ENCODE assay signal across 10 mouse cellular contexts in genomic region chr4:138272011-138272997, GRCm38 (mm10). TPM values are rescaled to one million over a fixed set of nuclear protein-coding genes. Genes with fewer than 3 reads are reported as not detected.
DNase-seq lines count a peak whose midpoint lies in the region; ATAC-seq lines count a peak whose summit lies in the region.
"Had no signal": no experiment of that assay in that cellular context is flagged by ENCODE, and none has a peak within 500 bp of the region (broad histone marks: within the 10 kb centered on the region; RNA-seq: fewer than 3 reads in every experiment).

No protein-coding gene starts in this region.

- DNase-seq in heart, adult 11 months, result peak; percentile 94
- peak; percentile 79 for DNase-seq in NIH3T3 (ENCODE audit: low read depth)
- DNase-seq in heart, postnatal 10 days, result peak; percentile 59
- no peak for DNase-seq in adrenal gland, adult (ENCODE audit: inconsistent age in 2 of 2, low spot score in 1 of 2)
- DNase-seq in thymus, adult 18-20 months, result no peak
- DNase-seq: liver, embryonic 13.5 days had no signal

- H3K9ac ChIP-seq in heart, embryonic 12.5 days, result no peak overlapping the region
- H3K9ac ChIP-seq in lung, embryonic 15.5 days, result no peak overlapping the region
- H3K9ac ChIP-seq: embryonic facial prominence, embryonic 13.5 days; liver, embryonic 13.5 days had no signal

- no peak overlapping the region for H3K4me3 ChIP-seq in heart, embryonic 12.5 days
- no peak overlapping the region for H3K4me3 ChIP-seq in lung, embryonic 15.5 days
- H3K4me3 ChIP-seq: embryonic facial prominence, embryonic 13.5 days; liver, embryonic 13.5 days had no signal

- peaks cover 34% of the 10 kb centered on the region for H3K27me3 ChIP-seq in heart, embryonic 12.5 days (replicated peaks)
- no peaks in the 10 kb centered on the region for H3K27me3 ChIP-seq in lung, embryonic 15.5 days
- H3K27me3 ChIP-seq: embryonic facial prominence, embryonic 13.5 days had no signal

- H3K9me3 ChIP-seq in heart, embryonic 12.5 days (replicated peaks), result peaks cover 2% of the 10 kb centered on the region
- no peaks in the 10 kb centered on the region for H3K9me3 ChIP-seq in lung, embryonic 15.5 days
- H3K9me3 ChIP-seq: embryonic facial prominence, embryonic 13.5 days; liver, embryonic 13.5 days had no signal

- H3K4me2 ChIP-seq in heart, embryonic 12.5 days, result no peak overlapping the region
- H3K4me2 ChIP-seq in lung, embryonic 15.5 days, result no peak overlapping the region
- H3K4me2 ChIP-seq: embryonic facial prominence, embryonic 13.5 days; liver, embryonic 13.5 days had no signal

- H3K36me3 ChIP-seq in heart, embryonic 12.5 days, result no peaks in the 10 kb centered on the region
- H3K36me3 ChIP-seq in lung, embryonic 15.5 days, result no peaks in the 10 kb centered on the region
- H3K36me3 ChIP-seq: embryonic facial prominence, embryonic 13.5 days; liver, embryonic 13.5 days had no signal

- intact Hi-C loops in heart, postnatal 10 days (cut with DNase I), result no loop called here

- WGBS in heart, embryonic 12.5 days, result 54% methylated on average over 14 of the region's 14 CpGs
- whole genome bisulfite sequencing in lung, embryonic 15.5 days, result 37% methylated on average over 14 of the region's 14 CpGs

- ATAC-seq in heart, embryonic 12.5 days (ENCODE audit: insufficient number of reproducible peaks, low FRiP score), result no peak
- peak; percentile 94 for ATAC-seq in lung, embryonic 15.5 days (ENCODE audit: borderline replicate concordance, extremely low read depth, low FRiP score, low TSS enrichment)
- no peak for ATAC-seq in granulocyte monocyte progenitor cell, adult 5-6 weeks (replicated peaks; ENCODE audit: poor library complexity, severe bottlenecking)

- peaks cover 8% of the 10 kb centered on the region; the same call in 1 of the 2 replicates for H3K4me1 ChIP-seq in heart, embryonic 12.5 days (replicated peaks)
- peaks cover 18% of the 10 kb centered on the region for H3K4me1 ChIP-seq in lung, embryonic 15.5 days
- H3K4me1 ChIP-seq: liver, embryonic 13.5 days had no signal

- no peak overlapping the region for H3K27ac ChIP-seq in heart, embryonic 12.5 days (ENCODE audit: poor library complexity, severe bottlenecking)
- peak overlapping the region; percentile 73 for H3K27ac ChIP-seq in lung, embryonic 15.5 days
- H3K27ac ChIP-seq: embryonic facial prominence, embryonic 13.5 days; liver, embryonic 13.5 days had no signal

RNA-seq across cellular contexts. Expression of gene Kif17, which starts 22.1 kb away (rescaled TPM):
- polyA plus RNA-seq in heart, embryonic 12.5 days (2016; fragmentation: Nextera tagmentation; extraction: Ambion mirVana), result 0.44 and 0.52 TPM in 2 replicates
- total RNA-seq in heart, postnatal 10 days (2021), result under 1 TPM in 1 of 2 experiments, not detected in 1; 0.17 TPM
- 3.0 and 3.9 TPM in 2 replicates for polyA plus RNA-seq in lung, embryonic 15.5 days (2015; fragmentation: Nextera tagmentation; extraction: Ambion mirVana)
- 8.1 and 10.6 TPM in 2 replicates for total RNA-seq in granulocyte monocyte progenitor cell, adult 5-6 weeks (2014; fragmentation: Nextera tagmentation)
- 6.0 and 8.9 TPM in 2 replicates for total RNA-seq in granulocyte monocyte progenitor cell, adult 5-6 weeks (2017)

RNA-seq across cellular contexts. Expression of gene Sh2d5, which starts 22.1 kb away (rescaled TPM):
- polyA plus RNA-seq in heart, embryonic 12.5 days (2016; fragmentation: Nextera tagmentation; extraction: Ambion mirVana), result 0.31 and 0.41 TPM in 2 replicates
- under 1 TPM; 0.17 TPM for total RNA-seq in heart, postnatal 10 days (2021)
- 0.27 and 0.35 TPM in 2 replicates for polyA plus RNA-seq in lung, embryonic 15.5 days (2015; fragmentation: Nextera tagmentation; extraction: Ambion mirVana)
- total RNA-seq in granulocyte monocyte progenitor cell, adult 5-6 weeks (2014; fragmentation: Nextera tagmentation), result 29.1 and 42.7 TPM in 2 replicates
- total RNA-seq in granulocyte monocyte progenitor cell, adult 5-6 weeks (2017), result 18.8 and 27.7 TPM in 2 replicates

RNA-seq across cellular contexts. Expression of gene Ddost, which starts 32.2 kb away (rescaled TPM):
- polyA plus RNA-seq in heart, embryonic 12.5 days (2016; fragmentation: Nextera tagmentation; extraction: Ambion mirVana), result 316 and 318 TPM in 2 replicates
- 10 to 100 TPM; 87.3 to 89.2 TPM for total RNA-seq in heart, postnatal 10 days (2021)
- polyA plus RNA-seq in lung, embryonic 15.5 days (2015; fragmentation: Nextera tagmentation; extraction: Ambion mirVana), result 413 and 429 TPM in 2 replicates
- 318 and 319 TPM in 2 replicates for total RNA-seq in granulocyte monocyte progenitor cell, adult 5-6 weeks (2014; fragmentation: Nextera tagmentation)
- 238 and 289 TPM in 2 replicates for total RNA-seq in granulocyte monocyte progenitor cell, adult 5-6 weeks (2017)

RNA-seq across cellular contexts. Expression of gene Pink1, which starts 53.8 kb away (rescaled TPM):
- polyA plus RNA-seq in heart, embryonic 12.5 days (2016; fragmentation: Nextera tagmentation; extraction: Ambion mirVana), result 72.6 and 78.6 TPM in 2 replicates
- total RNA-seq in heart, postnatal 10 days (2021), result 100 to 1,000 TPM; 272 to 301 TPM
- polyA plus RNA-seq in lung, embryonic 15.5 days (2015; fragmentation: Nextera tagmentation; extraction: Ambion mirVana), result 46.0 and 47.0 TPM in 2 replicates
- total RNA-seq in granulocyte monocyte progenitor cell, adult 5-6 weeks (2014; fragmentation: Nextera tagmentation), result 30.2 and 30.9 TPM in 2 replicates
- 29.9 and 40.8 TPM in 2 replicates for total RNA-seq in granulocyte monocyte progenitor cell, adult 5-6 weeks (2017)

RNA-seq across cellular contexts. Expression of gene Hp1bp3, which starts 56.2 kb away (rescaled TPM):
- polyA plus RNA-seq in heart, embryonic 12.5 days (2016; fragmentation: Nextera tagmentation; extraction: Ambion mirVana), result 109 and 114 TPM in 2 replicates
- total RNA-seq in heart, postnatal 10 days (2021), result 10 to 100 TPM; 90.3 to 99.5 TPM
- polyA plus RNA-seq in lung, embryonic 15.5 days (2015; fragmentation: Nextera tagmentation; extraction: Ambion mirVana), result 143 and 149 TPM in 2 replicates
- 203 and 218 TPM in 2 replicates for total RNA-seq in granulocyte monocyte progenitor cell, adult 5-6 weeks (2014; fragmentation: Nextera tagmentation)
- 221 and 239 TPM in 2 replicates for total RNA-seq in granulocyte monocyte progenitor cell, adult 5-6 weeks (2017)

Comparison
In these comparisons a context has a peak if more than half of its experiments do, and no peak if none do; other contexts are left out.
1. DNase-seq: peak in heart, adult 11 months (single experiment), NIH3T3 (single experiment) and heart, postnatal 10 days (2 of 2); none in adrenal gland, adult (0 of 2) and thymus, adult 18-20 months (0 of 2).
2. RNA of gene Kif17, which starts 22.1 kb away (total RNA-seq): 6.0 to 10.6 TPM in granulocyte monocyte progenitor cell, adult 5-6 weeks; 0.17 TPM in heart, postnatal 10 days; every median in the first group is over 4 times any median in the second.
3. RNA of gene Sh2d5, which starts 22.1 kb away (total RNA-seq): 18.8 to 42.7 TPM in granulocyte monocyte progenitor cell, adult 5-6 weeks; 0.17 TPM in heart, postnatal 10 days; every median in the first group is over 10 times any median in the second.